Mouse (Mus musculus) intestine, postnatal 0 days (tissue): ENCODE measurements around the gene Cdk5. TPM values are rescaled to one million over a fixed set of nuclear protein-coding genes. Genes with fewer than 3 reads are reported as not detected.

ENCODE experiments used
- ATAC-seq: fragments of 200-750 bp; cut with Nextera tagmentation; 2 replicates; pipeline ENCODE4 v1.8.0; 2017; ENCODE audit warnings: mild to moderate bottlenecking, moderate TSS enrichment, moderate library complexity
- H3K27ac ChIP-seq: fragments of 300-500 bp; sonication (generic); 2 replicates; pipeline ENCODE4 v1.5.1; 2014; ENCODE audit warnings: mild to moderate bottlenecking, low read depth, low read length, moderate library complexity
- H3K27me3 ChIP-seq: fragments of 300-500 bp; sonication (generic); replicated peaks from 2 replicates; pipeline ENCODE4 v1.6.1; 2014; ENCODE audit warnings: low read length, mixed read lengths; ENCODE audit not compliant: control insufficient read depth, insufficient read depth
- H3K36me3 ChIP-seq: fragments of 300-500 bp; sonication (generic); 2 replicates; pipeline ENCODE4 v1.6.1; 2014; ENCODE audit warnings: mild to moderate bottlenecking, moderate library complexity; ENCODE audit not compliant: control insufficient read depth, insufficient read depth
- H3K4me1 ChIP-seq: fragments of 300-500 bp; sonication (generic); replicated peaks from 2 replicates; pipeline ENCODE4 v1.6.1; 2014; ENCODE audit warnings: antibody characterized with exemption, low read length, mixed read lengths; ENCODE audit not compliant: control insufficient read depth, insufficient read depth
- H3K4me2 ChIP-seq: fragments of 300-500 bp; sonication (generic); replicated peaks from 2 replicates; pipeline ENCODE4 v1.6.1; 2014; ENCODE audit warnings: low read depth, mild to moderate bottlenecking, moderate library complexity
- H3K4me3 ChIP-seq: fragments of 300-500 bp; sonication (generic); 2 replicates; pipeline ENCODE4 v1.5.1; 2014; ENCODE audit warnings: low read depth, low read length
- H3K9ac ChIP-seq: fragments of 300-500 bp; sonication (generic); 2 replicates; pipeline ENCODE4 v1.6.1; 2014; ENCODE audit warnings: mild to moderate bottlenecking, low read depth, low read length
- H3K9me3 ChIP-seq: fragments of 300-500 bp; sonication (generic); 2 replicates; pipeline ENCODE4 v1.6.1; 2016; ENCODE audit warnings: mixed run types; ENCODE audit not compliant: control insufficient read depth
- CTCF ChIP-seq: sonication (generic); IDR thresholded peaks from 2 replicates; pipeline ENCODE4 v1.5.1; 2016; ENCODE audit warnings: low read depth, mild to moderate bottlenecking, control low read depth, antibody characterized with exemption, moderate library complexity
- WGBS: fragments of 180-500 bp; shearing (Covaris S2); extraction: QIAGEN DNeasy Blood & Tissue Kit; methylation state at CpG from one replicate; pipeline ENCODE4 v1.1.7; 2014; 5-methylcytosine and 5-hydroxymethylcytosine counted together
- polyA plus RNA-seq: library from polyadenylated mRNA; unstranded; fragments of >200 nt; fragmentation: Nextera tagmentation; extraction: Ambion mirVana; gene quantifications from 2 replicates; pipeline ENCODE4 v1.2.1, GENCODE M21; 2015

The Cdk5 gene
- polyA plus RNA-seq, 1 experiment from 2014 or later = 28.4 TPM

DNA sequence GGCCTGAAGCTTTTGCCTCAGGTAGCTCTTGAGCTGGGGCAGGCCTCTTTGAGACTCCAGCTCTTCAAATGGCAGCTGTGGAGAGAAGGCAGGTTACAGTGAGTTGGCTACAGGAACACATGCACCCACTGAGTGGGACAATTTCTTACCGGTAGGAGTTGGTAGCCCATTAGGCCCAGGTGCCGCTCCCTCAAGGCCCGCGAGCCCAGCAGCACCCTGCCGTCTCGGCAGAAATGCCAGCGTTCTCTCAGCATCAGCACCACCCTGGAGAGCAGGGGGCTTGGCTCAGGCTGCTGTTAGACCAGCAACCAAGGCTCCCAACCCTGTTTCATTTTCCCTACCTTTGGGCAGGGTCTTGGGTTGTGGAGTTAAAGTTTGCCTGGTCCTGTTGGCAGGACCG is 17.9 kb upstream of the Cdk5 start:
- Histone ChIP-seq H3K4me3 (no peak overlapping the region), H3K9me3 (no peaks in the 10 kb centered on the region), H3K4me2 (no peak overlapping the region), H3K27me3 (no peaks in the 10 kb centered on the region), H3K36me3 (peaks cover 66% of the 10 kb centered on the region), H3K4me1 (0 out of 2 replicates have a peak, but pooled peaks cover 9% of the 10 kb centered on the region), H3K9ac (no peak overlapping the region), H3K27ac (no peak overlapping the region)
- WGBS = 90% methylated on average over 8 of the region's 8 CpGs
- no peak for TF ChIP-seq CTCF
- ATAC-seq = no peak

DNA sequence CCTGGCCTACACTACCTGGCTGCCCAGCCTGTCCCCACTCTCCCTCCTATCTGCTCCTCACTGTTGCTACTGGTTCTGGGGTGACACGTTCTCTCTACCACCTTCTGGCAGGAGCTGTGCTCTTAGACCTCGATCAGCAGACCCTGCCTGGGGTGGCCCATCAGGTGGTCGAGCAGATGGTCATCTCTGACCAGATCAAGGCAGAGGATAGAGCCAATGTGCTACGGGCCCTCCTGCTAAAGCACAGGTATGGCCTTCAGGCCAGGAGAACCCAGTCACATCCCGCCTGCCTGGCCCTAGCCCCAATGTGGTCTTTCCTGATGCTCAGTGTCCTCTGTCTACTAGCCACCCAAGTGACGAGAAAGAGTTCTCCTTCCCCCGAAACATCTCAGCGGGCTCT is 10.7 kb upstream of the Cdk5 start:
- Histone ChIP-seq H3K36me3 (peaks cover 89% of the 10 kb centered on the region), H3K27ac (no peak overlapping the region), H3K27me3 (no peaks in the 10 kb centered on the region), H3K4me2 (no peak overlapping the region), H3K9ac (no peak overlapping the region), H3K9me3 (no peaks in the 10 kb centered on the region), H3K4me1 (no peaks in the 10 kb centered on the region), H3K4me3 (no peak overlapping the region)
- WGBS = 93% methylated on average over 8 of the region's 8 CpGs
- TF ChIP-seq CTCF = no peak
- no peak for ATAC-seq

DNA sequence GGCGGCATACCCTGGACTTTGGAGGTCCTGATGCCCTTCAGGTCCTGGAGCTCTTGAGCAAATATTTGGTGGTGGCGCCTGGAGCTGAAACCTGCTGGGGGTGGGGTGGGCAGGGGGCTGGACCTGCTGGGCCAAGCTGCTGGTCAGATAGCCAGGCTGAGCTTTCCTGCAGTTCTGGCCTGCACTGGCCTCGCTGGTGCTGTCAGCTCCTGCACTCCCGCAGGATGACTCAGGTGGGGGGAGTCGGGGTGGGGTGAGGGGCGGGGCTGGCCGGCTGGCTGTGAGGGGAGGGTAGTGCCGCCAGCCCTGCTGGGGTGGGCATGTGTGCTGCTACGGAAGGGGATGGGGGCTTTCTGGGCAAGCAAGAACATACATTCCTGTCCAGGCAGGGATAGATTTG is 5.3 kb upstream of the Cdk5 start:
- ATAC-seq = no peak
- Histone ChIP-seq H3K4me1 (peaks cover 10% of the 10 kb centered on the region), H3K27me3 (no peaks in the 10 kb centered on the region), H3K4me2 (peak overlapping the region; percentile 84), H3K27ac (peak overlapping the region; percentile 88), H3K36me3 (peaks cover 43% of the 10 kb centered on the region), H3K9ac (peak overlapping the region; percentile 54), H3K9me3 (no peaks in the 10 kb centered on the region), H3K4me3 (peak overlapping the region; percentile 44)
- no peak for TF ChIP-seq CTCF
- WGBS = 17% methylated on average over 9 of the region's 9 CpGs

DNA sequence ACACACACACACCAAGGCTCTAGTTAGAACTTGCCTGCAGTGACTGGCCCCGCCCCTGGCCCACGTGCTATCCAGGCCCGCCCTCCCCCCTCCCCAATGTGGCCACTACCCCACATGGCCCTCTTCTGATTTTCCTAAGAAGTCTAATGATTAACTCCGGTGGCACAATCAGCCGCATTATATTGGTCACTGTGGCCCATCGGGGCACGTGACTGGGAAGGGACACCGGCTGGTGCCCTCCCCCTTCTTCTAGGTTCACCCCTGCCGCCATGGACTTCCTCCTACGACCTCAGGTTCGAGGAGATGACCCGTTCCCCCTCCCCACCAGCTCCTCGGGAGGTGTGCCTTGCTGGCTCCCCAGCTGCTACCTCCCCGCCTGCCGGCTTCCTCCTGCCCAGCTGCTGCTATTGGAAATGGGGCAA is 4.7 kb upstream of the Cdk5 start:
- Histone ChIP-seq H3K9me3 (no peaks in the 10 kb centered on the region), H3K27ac (peak overlapping the region; percentile 88), H3K4me1 (peaks cover 10% of the 10 kb centered on the region), H3K27me3 (no peaks in the 10 kb centered on the region), H3K4me3 (peak overlapping the region; percentile 75), H3K4me2 (peak overlapping the region; percentile 84), H3K9ac (peak overlapping the region; percentile 54), H3K36me3 (peaks cover 37% of the 10 kb centered on the region)
- no peak for TF ChIP-seq CTCF
- WGBS = 8% methylated on average over 15 of the region's 15 CpGs
- peak; percentile 60 for ATAC-seq

DNA sequence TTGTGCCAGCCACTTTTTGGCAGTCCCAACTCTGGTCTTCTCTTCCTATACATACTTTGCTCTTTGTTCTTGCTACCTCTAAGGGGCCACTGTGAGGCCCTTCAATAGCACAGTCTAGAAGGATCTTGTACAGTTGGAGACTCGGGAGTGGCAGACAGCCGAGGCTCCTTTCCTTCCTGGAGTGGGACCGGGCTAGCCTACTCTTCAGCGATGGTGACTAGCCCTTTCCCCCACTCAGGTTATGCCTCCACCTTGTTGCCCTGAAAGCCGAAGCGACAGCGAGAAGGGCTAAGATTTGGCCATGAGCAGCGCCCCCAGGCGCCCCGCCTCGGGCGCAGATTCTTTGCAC is 3.9 kb upstream of the Cdk5 start:
- H3K27ac ChIP-seq = peak overlapping the region; percentile 88
- peak overlapping the region; percentile 27; the same call in 1 of the 2 replicates for H3K9ac ChIP-seq

DNA sequence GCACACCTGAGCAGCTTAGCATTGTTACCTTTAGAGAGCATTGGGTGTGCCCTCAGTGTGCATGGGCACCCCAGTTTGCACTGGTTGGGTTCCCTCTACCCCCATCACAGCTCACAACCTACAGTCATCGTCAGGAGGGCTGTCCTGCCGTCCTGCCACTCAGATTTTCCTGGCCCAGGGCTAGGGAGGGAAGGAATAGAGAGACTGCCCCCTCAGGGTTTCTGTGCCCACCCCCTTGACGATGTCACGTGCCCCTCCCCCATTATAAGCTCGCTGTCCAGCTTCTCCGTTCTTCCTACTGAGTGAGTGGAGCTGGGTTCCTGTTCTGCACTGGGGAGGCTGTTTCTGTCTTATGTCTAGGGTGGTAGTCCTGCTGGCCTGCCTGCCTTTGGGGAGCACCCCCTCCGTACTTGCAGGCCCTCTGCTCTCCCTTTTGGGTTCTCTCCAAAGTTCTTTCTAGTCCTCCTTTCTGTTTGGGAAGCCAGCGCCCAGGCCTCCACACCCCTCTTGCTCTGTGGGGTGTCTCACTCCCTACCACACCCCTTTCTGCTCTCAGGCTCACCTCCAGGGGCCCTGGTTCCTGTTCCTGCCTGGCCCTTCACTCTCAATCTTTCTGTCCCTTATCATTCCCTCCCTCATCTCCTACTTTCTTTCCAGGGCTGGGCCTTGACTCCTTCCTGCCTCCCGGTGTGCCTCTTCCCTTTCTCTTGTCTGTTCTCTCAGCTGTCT is 3.4 kb upstream of the Cdk5 start:
- no peak for TF ChIP-seq CTCF
- Histone ChIP-seq H3K36me3 (peaks cover 24% of the 10 kb centered on the region), H3K9me3 (no peaks in the 10 kb centered on the region), H3K9ac (peak overlapping the region; percentile 63; the same call in 1 of the 2 replicates), H3K27me3 (no peaks in the 10 kb centered on the region), H3K4me3 (peak overlapping the region; percentile 75), H3K27ac (peak overlapping the region; percentile 88), H3K4me1 (peaks cover 10% of the 10 kb centered on the region), H3K4me2 (peak overlapping the region; percentile 84)
- ATAC-seq = no peak
- WGBS = 5% methylated on average over 9 of the region's 9 CpGs

More for the DNA sequence above, 3.9 kb upstream of the Cdk5 start:
- ATAC-seq = peak; percentile 16
- WGBS = 24% methylated on average over 12 of the region's 12 CpGs
- H3K4me2 ChIP-seq = peak overlapping the region; percentile 84
- peaks cover 10% of the 10 kb centered on the region for H3K4me1 ChIP-seq
- no peaks in the 10 kb centered on the region for H3K27me3 ChIP-seq
- peak; percentile 14; the same call in 1 of the 2 replicates for TF ChIP-seq CTCF
- H3K4me3 ChIP-seq = peak overlapping the region; percentile 75
- peaks cover 30% of the 10 kb centered on the region for H3K36me3 ChIP-seq
- H3K9me3 ChIP-seq = no peaks in the 10 kb centered on the region
